Mouse (Mus musculus): ENCODE data around the gene 4932438A13Rik.

The 4932438A13Rik gene

DNA sequence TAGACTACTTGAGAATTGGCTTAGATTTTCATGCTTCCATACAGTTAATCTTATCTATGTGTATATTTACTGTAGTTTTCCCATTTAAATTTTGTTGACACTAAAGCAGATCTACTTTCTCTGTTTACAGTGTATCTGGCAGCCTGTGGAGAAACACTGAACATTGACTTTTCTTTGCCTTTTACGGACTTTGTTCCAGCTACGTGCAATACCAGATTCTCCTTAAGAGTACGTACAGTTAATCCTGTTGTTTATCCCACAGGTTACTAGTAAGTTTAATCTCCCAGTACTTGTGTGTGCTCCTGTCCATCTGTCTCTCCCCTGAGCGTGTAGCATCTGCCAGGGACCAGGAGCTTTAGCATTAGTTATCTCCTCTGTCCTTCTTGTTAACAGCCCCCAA lies 55.4 kb downstream of the 4932438A13Rik start:
- no peak for DNase-seq (ENCODE audit: low read depth)

DNA sequence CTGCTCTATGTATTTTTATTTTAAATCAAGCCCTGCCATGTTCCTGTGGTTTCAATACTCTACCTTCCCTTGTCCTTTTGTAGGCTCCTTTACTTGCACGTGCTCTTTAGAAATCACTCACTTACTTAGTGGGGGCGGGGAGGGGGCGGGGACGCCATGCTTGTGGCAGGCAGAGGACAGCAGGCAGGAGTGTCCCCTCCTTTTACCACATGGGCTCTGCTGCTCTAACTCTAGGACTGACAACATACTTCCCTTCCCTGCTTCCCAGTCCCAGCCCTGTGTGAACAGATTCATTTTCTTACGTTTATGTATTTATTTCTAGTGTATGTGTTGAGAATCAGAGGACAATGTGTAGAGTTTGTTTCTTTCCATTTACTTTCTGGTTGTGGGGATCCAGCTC lies 78.7 kb downstream of the 4932438A13Rik start:
- no peak for DNase-seq (ENCODE audit: low read depth)

DNA sequence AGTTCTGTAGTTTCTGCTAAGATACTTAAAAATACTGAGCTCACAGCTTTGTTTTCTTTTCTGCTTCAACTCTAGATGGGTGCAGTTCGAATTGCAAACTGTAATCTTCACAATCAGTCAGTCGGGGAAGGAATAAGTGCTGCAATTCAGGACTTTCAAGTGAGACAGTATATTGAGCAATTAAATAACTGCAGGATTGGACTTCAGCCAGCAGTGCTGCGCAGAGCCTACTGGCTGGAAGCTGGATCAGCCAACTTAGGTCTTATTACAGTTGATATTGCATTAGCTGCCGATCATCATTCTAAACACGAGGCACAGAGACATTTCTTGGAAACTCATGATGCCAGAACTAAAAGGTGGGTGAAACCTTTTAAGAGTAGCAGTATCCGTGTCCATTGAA lies 79.2 kb downstream of the 4932438A13Rik start:
- no peak for DNase-seq (ENCODE audit: low read depth)

DNA sequence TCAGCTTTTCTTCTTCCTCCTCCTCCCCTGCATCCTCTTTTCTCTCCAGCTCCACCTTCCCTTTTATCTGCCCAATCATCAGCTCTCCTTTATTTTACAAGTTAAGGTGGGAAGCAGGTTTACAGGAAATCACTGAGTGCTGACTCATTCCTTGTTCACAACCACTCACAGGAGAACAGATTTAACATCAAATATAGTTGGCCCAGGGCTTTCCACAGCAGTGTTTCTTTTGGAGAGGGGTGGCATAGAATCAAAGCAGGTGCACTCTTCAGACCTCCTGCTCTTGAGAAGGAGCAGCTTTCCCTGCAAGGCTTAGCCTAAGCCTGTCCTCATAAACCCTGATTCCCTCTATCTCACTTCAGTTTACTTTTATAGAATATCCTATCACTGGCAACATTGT lies 80.8 kb downstream of the 4932438A13Rik start:
- DNase-seq (ENCODE audit: low read depth) = no peak

DNA sequence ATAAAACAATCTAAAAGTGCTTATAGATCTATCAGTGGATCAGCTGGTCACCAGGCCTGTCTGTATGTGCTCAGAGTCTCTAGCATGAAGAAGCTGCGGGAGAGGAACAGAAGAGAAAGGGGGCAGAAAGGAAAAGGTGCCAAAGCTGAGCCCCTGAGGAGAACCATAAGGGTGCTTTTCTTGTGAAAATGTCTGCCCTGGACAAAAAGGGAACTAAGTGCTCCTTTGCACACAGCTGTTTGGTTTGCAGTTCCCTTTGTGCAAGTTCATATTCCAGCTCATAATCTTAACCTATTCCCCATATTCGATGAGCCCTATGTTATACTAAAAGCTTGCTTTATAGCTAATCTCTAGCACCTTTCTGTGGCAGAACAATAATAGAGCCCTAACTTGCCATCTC lies 175.1 kb downstream of the 4932438A13Rik start:
- no peak for DNase-seq (ENCODE audit: low read depth)

DNA sequence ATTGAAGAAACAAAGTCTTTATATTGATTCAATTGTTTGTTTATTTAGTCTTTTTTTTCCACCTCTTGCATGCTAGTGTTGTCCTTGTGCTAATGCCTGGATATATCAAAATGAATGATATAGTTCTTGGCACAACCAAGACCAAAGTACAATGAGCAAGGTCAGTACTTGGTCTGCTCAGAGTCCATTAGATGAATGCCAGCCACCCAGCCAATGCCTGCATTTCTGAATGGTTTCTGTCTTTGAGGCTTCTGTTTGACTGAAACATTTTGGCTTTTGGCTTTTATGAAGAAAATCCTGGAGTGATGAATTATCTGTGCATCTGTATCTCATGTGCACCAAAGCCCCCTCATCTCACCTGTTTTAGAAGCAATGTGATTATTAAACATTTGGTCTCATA lies 176.9 kb downstream of the 4932438A13Rik start:
- no peak for DNase-seq (ENCODE audit: low read depth)

DNA sequence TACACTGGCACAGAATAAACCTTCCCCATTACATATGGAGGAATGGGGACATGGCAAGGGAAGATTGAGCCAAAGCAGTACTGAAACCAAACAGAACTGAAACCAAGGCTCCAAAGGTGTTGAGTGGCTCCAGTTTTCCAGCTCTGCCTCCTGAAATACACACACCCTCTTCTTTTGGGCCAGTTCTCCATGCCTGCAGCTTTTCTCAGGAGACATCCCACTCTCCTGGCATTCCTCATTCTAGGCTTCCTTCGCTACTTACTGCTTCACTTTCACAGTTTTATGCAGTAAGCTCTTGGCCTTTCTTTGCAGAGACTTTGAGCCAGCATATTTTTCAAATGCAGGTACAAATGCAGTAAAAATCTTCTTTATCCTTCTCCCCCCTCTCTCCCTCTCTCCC lies 188.6 kb downstream of the 4932438A13Rik start:
- DNase-seq (ENCODE audit: low read depth) = no peak

DNA sequence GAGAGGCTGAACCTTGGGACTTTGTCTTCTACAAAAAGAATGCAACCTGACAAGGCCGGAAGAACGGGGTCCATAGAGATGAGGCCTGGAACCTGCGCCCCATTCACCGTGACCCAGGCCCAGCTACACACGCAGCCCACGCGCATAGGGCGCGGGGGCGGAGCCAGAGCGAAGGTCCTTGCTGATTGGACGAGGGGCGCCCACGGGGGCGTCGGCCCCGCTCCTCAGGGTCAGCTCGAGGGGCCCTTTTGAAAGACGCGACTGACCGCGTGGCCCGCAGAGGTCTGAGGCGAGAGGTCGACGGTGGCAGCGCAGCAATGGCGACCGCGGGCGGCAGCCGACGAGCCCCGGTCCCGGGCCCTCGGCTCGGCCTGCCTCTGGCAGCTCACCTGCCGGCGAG lies 200.5 kb downstream of the 4932438A13Rik start, which contains the start of gene Adad1:
TSS of gene Adad1 (plus strand) at position 122 of the 400 bp plus-strand sequence.
- no peak for DNase-seq (ENCODE audit: low read depth)

DNA sequence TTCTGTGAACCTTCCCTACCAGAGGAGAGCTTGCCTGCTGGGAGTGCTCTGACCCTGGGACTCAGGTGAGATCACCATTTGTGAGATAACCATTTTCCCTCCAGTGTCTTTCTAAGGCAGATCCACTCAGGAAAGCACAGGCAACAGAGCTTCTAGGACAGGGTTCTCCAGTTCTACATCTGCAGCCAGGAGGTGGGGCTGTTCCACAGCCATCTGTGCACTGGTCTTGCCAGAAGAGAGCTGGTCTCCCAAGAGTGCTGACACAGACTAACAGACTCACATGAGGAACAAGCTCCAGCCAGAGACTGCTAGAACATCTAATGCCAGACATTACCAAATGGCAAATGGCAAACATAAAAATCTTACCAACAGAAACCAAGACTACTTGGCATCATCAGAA lies 210.3 kb downstream of the 4932438A13Rik start:
- DNase-seq (ENCODE audit: low read depth) = no peak

DNA sequence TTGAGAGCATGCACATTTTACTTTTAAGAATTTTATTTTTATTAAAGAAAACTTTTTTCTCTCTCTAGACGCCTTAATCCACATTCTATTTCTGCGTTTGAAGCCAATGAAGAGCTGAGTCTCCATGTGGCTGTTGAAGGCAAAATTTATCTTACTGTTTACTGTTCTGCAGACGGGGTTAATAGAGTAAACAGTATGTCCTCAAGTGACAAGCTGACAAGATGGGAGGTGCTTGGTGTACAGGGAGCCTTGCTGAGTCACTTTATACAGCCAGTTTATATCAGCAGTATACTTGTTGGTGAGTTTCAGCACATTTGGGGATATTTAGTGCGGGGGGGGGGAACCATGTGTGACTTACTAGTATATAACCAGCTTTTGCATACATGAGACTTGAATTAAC lies 222.0 kb downstream of the 4932438A13Rik start:
- DNase-seq (ENCODE audit: low read depth) = no peak

DNA sequence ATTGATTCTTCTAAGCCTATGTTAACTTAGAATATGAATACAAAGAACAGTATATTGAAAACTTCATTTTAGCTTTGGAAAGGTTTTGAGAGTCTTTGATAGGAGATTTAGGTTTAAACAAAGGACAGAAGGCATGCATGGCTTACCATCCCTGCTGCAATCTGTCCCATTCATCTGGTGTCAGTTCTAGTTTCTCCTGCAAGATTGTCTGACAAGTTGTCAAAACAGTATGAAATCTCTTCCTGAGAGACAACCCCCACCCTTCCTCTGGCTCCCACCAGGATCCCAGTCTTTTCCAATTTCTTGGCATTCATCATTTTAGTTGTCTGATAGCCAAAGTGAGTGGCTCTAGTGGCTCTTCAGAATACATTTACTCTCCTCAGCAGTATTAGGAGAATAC lies 227.8 kb downstream of the 4932438A13Rik start:
- no peak for DNase-seq (ENCODE audit: low read depth)

All from c-Kit-positive CD71-negative TER-119-negative erythroid progenitor cells, embryonic 14.5 days (primary cell).